Mouse (Mus musculus): ENCODE measurements at regions not wholly inside any gene's neighbourhood (a gene's known extent, or its start where the extent isn't known, plus 50 kb on each side); places are given as distances from the start of the nearest gene placed in this dataset.

- H3K36me3 ChIP-seq: no peaks in the 10 kb centered on the region
- no peak overlapping the region for H3K4me3 ChIP-seq
- no peak overlapping the region for H3K27ac ChIP-seq (replicated peaks)
- no peak overlapping the region for H3K4me2 ChIP-seq (replicated peaks)
- H3K4me1 ChIP-seq: peaks cover 16% of the 10 kb centered on the region
- no peaks in the 10 kb centered on the region for H3K9me3 ChIP-seq
- 68% methylated on average over 5 of the region's 5 CpGs for WGBS
- H3K9ac ChIP-seq (replicated peaks): no peak overlapping the region
- no peak for ATAC-seq (ENCODE audit: low FRiP score, low read depth)
- peaks cover 19% of the 10 kb centered on the region; the same call in 1 of the 2 replicates for H3K27me3 ChIP-seq
Observed at GRCm38 (mm10) chr19:32959844-32960195, 202.5 kb downstream of the Pten start.

DNA sequence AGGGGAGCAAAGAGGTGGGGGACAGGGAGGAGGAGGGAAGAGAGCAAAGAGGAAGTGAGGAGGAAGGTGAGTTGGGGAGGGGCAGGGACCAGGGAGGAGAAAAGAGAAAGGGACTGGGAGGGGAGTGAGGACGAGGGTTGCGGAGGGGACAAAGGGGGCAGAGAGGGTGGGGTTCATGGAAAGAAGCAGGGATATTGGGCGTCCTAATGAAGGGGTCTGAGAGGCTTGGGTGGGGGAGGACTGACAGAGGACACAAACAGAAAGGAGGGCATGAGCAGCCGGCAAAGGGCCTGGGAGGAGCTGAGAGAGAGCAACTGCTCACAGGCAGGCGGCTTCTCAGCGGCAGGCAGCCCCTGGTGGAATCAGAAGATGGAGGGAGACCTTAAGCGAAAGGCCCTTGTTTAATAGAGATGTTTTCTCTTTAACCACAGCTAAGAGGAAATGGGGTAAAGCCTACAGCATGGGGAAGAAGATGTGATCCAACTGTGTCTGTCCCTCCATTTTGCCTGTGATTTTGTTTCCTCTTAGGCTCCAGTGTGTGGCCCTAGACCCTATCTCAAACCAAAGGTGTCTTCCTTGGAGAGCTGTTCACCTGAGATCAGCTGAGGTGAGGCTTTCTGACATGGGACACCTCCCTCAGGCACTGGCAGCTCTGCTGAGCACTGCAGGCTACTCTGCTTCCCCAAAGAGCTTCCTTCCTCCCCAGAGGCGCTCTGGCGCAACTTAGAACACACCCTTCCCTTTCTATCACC is 203.1 kb downstream of the Pten start:
- no peak overlapping the region for H3K4me2 ChIP-seq (replicated peaks)
- 65% methylated on average over 9 of the region's 9 CpGs for WGBS
- no peak for ATAC-seq (ENCODE audit: low FRiP score, low read depth)
- peaks cover 19% of the 10 kb centered on the region; the same call in 1 of the 2 replicates for H3K27me3 ChIP-seq
- no peaks in the 10 kb centered on the region for H3K9me3 ChIP-seq
- H3K9ac ChIP-seq (replicated peaks): no peak overlapping the region
- peaks cover 16% of the 10 kb centered on the region for H3K4me1 ChIP-seq
- no peaks in the 10 kb centered on the region for H3K36me3 ChIP-seq
- no peak overlapping the region for H3K27ac ChIP-seq (replicated peaks)
- no peak overlapping the region for H3K4me3 ChIP-seq

GRCm38 (mm10) chr19:32961525-32961924 is 204.2 kb downstream of the Pten start:
- WGBS: 88% methylated on average over 5 of the region's 5 CpGs
- Histone ChIP-seq H3K4me1 (peaks cover 8% of the 10 kb centered on the region), H3K9ac (replicated peaks) (no peak overlapping the region), H3K27ac (replicated peaks) (no peak overlapping the region), H3K36me3 (no peaks in the 10 kb centered on the region), H3K4me3 (no peak overlapping the region), H3K27me3 (peaks cover 19% of the 10 kb centered on the region; the same call in 1 of the 2 replicates), H3K4me2 (replicated peaks) (no peak overlapping the region), H3K9me3 (no peaks in the 10 kb centered on the region)
- no peak for ATAC-seq (ENCODE audit: low FRiP score, low read depth)

DNA sequence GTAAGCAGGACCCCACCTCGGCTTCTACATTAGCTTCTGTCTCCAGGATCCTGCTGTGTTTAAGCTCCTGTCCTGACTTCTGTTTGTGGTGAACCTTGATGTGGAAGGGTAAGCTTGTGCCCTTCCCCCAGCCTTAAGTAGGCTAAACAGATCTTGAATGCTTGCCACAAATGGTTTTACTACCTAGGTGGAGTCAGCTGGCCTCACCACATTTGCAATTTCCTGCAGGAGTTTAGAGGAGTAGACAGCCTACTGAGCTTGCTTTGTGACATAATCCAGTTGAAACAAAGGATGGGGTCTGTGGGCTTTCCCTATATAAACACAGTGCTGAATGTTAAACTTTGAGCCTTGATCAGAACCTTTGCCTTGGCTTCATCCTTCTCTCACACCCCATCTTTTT is 206.7 kb downstream of the Pten start:
- H3K9me3 ChIP-seq: no peaks in the 10 kb centered on the region
- 32% methylated on average over 1 of the region's 1 CpGs for WGBS
- H3K4me3 ChIP-seq: no peak overlapping the region
- no peak for ATAC-seq (ENCODE audit: low FRiP score, low read depth)
- no peak overlapping the region for H3K9ac ChIP-seq (replicated peaks)
- H3K27ac ChIP-seq (replicated peaks): no peak overlapping the region
- H3K36me3 ChIP-seq: no peaks in the 10 kb centered on the region
- H3K4me1 ChIP-seq: no peaks in the 10 kb centered on the region
- H3K27me3 ChIP-seq: peaks cover 9% of the 10 kb centered on the region; the same call in 1 of the 2 replicates
- no peak overlapping the region for H3K4me2 ChIP-seq (replicated peaks)

- Histone ChIP-seq H3K27me3 (peaks cover 3% of the 10 kb centered on the region; the same call in 1 of the 2 replicates), H3K27ac (replicated peaks) (no peak overlapping the region), H3K9ac (replicated peaks) (no peak overlapping the region), H3K4me3 (no peak overlapping the region), H3K4me1 (0 out of 2 replicates have a peak, but pooled peaks cover 5% of the 10 kb centered on the region), H3K4me2 (replicated peaks) (no peak overlapping the region), H3K9me3 (no peaks in the 10 kb centered on the region), H3K36me3 (no peaks in the 10 kb centered on the region)
- WGBS: 67% methylated on average over 2 of the region's 2 CpGs
- no peak for ATAC-seq (ENCODE audit: low FRiP score, low read depth)
Observed at GRCm38 (mm10) chr19:32965488-32965887, 208.2 kb downstream of the Pten start.

DNA sequence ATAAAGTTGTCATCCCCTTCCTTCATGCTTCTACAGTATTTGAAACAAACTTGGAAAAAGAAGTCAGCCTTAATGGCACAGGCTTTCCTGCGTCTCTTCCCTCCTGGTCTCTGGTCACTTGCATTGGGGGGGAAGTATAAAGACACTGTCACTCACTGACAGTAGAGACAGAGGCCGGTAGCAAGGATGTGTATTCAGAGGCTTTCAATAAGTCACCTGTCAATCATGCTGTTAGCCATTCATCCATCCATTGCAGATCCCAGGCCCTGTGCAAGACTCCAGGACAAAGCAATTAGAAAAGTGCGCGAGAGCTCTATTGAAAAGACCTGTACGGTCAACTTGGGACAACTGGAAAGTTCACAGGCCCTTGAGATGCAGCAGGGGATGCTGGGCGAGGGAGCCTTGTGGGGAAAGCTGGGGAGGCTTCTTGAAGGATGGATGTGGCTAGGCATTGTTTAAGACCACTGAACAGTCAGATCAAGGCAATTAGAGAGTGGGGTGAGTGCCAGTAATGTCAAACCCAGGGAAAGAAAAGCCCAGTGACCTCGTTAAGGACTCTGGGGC is 212.0 kb downstream of the Pten start:
- Histone ChIP-seq H3K27me3 (no peaks in the 10 kb centered on the region), H3K4me1 (0 out of 2 replicates have a peak, but pooled peaks cover 5% of the 10 kb centered on the region), H3K4me3 (no peak overlapping the region), H3K36me3 (no peaks in the 10 kb centered on the region), H3K9me3 (no peaks in the 10 kb centered on the region), H3K9ac (replicated peaks) (no peak overlapping the region), H3K27ac (replicated peaks) (no peak overlapping the region), H3K4me2 (replicated peaks) (no peak overlapping the region)
- 27% methylated on average over 7 of the region's 7 CpGs for WGBS
- no peak for ATAC-seq (ENCODE audit: low FRiP score, low read depth)

GRCm38 (mm10) chr19:32972116-32972515 is 214.8 kb downstream of the Pten start:
- ATAC-seq (ENCODE audit: low FRiP score, low read depth): no peak
- no peak overlapping the region for H3K4me3 ChIP-seq
- no peak overlapping the region for H3K9ac ChIP-seq (replicated peaks)
- H3K27ac ChIP-seq (replicated peaks): no peak overlapping the region
- H3K4me2 ChIP-seq (replicated peaks): no peak overlapping the region
- H3K27me3 ChIP-seq: no peaks in the 10 kb centered on the region
- no peaks in the 10 kb centered on the region for H3K36me3 ChIP-seq
- no peaks in the 10 kb centered on the region for H3K9me3 ChIP-seq
- 94% methylated on average over 6 of the region's 6 CpGs for WGBS
- 0 out of 2 replicates have a peak, but pooled peaks cover 5% of the 10 kb centered on the region for H3K4me1 ChIP-seq

DNA sequence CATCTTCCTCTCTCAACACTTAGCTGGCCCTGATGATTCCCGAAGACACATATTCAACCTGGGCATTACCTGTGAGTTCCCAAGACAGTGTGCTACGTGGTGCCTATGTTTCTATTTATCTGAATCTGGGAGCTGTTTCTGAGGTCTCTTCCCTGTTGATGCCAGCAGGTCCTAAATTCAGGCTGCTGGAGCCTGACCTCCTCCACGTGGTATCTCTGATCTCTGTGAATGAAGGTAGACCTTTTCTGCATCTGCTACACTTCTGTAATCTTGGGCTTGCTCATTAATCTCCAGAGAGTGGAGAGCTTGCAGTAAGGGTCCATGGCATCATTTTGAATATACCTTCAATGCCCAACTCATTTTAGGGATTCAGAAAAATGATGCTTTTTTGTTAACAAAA is 215.8 kb downstream of the Pten start:
- H3K27ac ChIP-seq (replicated peaks): no peak overlapping the region
- H3K4me1 ChIP-seq: 0 out of 2 replicates have a peak, but pooled peaks cover 5% of the 10 kb centered on the region
- H3K4me3 ChIP-seq: no peak overlapping the region
- H3K27me3 ChIP-seq: no peaks in the 10 kb centered on the region
- WGBS: 85% methylated on average over 3 of the region's 3 CpGs
- no peaks in the 10 kb centered on the region for H3K36me3 ChIP-seq
- no peak overlapping the region for H3K4me2 ChIP-seq (replicated peaks)
- no peaks in the 10 kb centered on the region for H3K9me3 ChIP-seq
- no peak for ATAC-seq (ENCODE audit: low FRiP score, low read depth)
- no peak overlapping the region for H3K9ac ChIP-seq (replicated peaks)

DNA sequence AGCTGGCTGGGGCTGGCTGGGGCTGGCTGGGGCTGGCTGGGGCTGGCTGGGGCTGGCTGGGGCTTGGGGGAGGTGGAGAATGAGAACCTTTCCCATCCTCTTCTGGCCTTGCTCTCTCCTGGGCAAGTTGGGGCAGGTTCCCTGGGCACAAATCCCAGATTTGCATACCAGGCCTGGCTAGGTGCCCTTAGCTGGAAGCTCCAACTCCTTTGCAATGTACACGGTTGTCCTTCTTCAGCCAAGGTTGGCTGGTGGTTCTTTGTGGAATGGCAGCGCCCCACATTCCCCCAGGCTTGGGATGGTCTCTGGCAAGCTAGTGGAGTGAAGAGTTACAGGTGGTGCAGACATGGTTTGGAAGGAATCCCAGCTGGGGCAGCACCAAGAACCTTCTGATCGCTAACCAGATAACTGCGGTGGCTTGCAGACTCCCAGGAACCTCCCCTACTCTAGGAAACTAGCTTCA is 217.5 kb downstream of the Pten start:
- Histone ChIP-seq H3K9ac (replicated peaks) (no peak overlapping the region), H3K27ac (replicated peaks) (no peak overlapping the region), H3K4me1 (no peaks in the 10 kb centered on the region), H3K4me3 (no peak overlapping the region), H3K27me3 (no peaks in the 10 kb centered on the region), H3K9me3 (no peaks in the 10 kb centered on the region), H3K4me2 (replicated peaks) (no peak overlapping the region), H3K36me3 (no peaks in the 10 kb centered on the region)
- ATAC-seq (ENCODE audit: low FRiP score, low read depth): no peak
- WGBS: 92% methylated on average over 4 of the region's 4 CpGs

DNA sequence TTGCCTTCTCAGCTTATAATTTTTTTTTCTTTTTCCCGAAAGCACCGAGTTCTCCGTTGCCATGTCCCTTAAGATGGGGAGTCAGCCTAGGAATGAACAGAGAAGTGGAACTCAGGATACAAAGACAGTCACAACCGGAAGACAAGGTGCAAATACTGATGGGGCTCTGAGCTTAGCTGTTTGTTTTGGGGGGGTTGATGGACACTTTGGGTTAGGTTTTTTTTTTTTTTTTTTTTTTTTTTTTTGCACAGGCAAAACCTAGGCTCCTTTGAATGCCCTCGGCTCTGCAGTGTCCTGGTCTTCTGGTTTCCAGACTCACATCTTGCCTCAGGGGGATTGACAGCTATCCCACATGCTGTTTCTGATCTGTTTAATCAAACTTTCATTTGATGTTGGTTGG is 218.0 kb downstream of the Pten start:
- H3K27me3 ChIP-seq: no peaks in the 10 kb centered on the region
- H3K9me3 ChIP-seq: no peaks in the 10 kb centered on the region
- 89% methylated on average over 5 of the region's 5 CpGs for WGBS
- no peak overlapping the region for H3K4me3 ChIP-seq
- no peak overlapping the region for H3K4me2 ChIP-seq (replicated peaks)
- no peak overlapping the region for H3K9ac ChIP-seq (replicated peaks)
- no peak for ATAC-seq (ENCODE audit: low FRiP score, low read depth)
- H3K4me1 ChIP-seq: no peaks in the 10 kb centered on the region
- no peaks in the 10 kb centered on the region for H3K36me3 ChIP-seq
- no peak overlapping the region for H3K27ac ChIP-seq (replicated peaks)

DNA sequence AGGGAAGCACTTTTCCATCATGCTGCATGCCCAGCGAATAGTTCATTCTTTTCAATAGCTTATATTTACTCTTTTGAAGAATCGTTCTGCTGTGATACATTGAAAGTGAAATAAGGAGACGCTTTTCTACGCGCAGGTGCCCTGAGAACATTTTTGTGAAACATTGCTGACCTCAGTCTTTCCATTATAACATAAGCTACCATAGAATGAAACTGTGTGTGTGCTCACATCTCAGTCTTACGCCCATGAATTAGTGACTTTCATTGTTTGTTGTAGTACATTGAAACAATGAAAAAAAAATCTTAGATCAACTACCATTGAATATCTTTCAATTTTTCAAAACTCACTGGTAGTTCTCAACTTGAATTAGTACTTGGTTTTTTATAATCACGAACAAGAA is 219.2 kb downstream of the Pten start:
- Histone ChIP-seq H3K9ac (replicated peaks) (no peak overlapping the region), H3K27me3 (no peaks in the 10 kb centered on the region), H3K4me2 (replicated peaks) (no peak overlapping the region), H3K4me3 (no peak overlapping the region), H3K4me1 (no peaks in the 10 kb centered on the region), H3K27ac (replicated peaks) (no peak overlapping the region), H3K36me3 (no peaks in the 10 kb centered on the region), H3K9me3 (no peaks in the 10 kb centered on the region)
- no peak for ATAC-seq (ENCODE audit: low FRiP score, low read depth)
- WGBS: 88% methylated on average over 7 of the region's 7 CpGs

GRCm38 (mm10) chr19:32978037-32978745 is 220.9 kb downstream of the Pten start:
- Histone ChIP-seq H3K36me3 (no peaks in the 10 kb centered on the region), H3K27me3 (no peaks in the 10 kb centered on the region), H3K9me3 (no peaks in the 10 kb centered on the region), H3K4me2 (replicated peaks) (no peak overlapping the region), H3K4me3 (no peak overlapping the region), H3K27ac (replicated peaks) (no peak overlapping the region), H3K9ac (replicated peaks) (no peak overlapping the region), H3K4me1 (no peaks in the 10 kb centered on the region)
- 94% methylated on average over 7 of the region's 7 CpGs for WGBS
- no peak for ATAC-seq (ENCODE audit: low FRiP score, low read depth)
